8 mouse cellular contexts compared by ENCODE assay signal in genomic region chrX:151520458-151521322, GRCm38 (mm10). TPM values are rescaled to one million over a fixed set of nuclear protein-coding genes. Genes with fewer than 3 reads are reported as not detected.
DNase-seq lines count a peak whose midpoint lies in the region; ATAC-seq and TF ChIP-seq lines count a peak whose summit lies in the region.

Gene Phf8, plus strand, starts transcription at chrX:151520672.

- peak within 1 kb of the TSS; percentile 82 for H3K4me3 ChIP-seq in E14TG2a.4 (replicated peaks; ENCODE audit: low read length)
- peak within 1 kb of the TSS; percentile 54 for H3K4me3 ChIP-seq in forebrain, embryonic 12.5 days (replicated peaks)
- peak within 1 kb of the TSS; percentile 60 for H3K4me3 ChIP-seq in heart, postnatal 0 days (ENCODE audit: low read depth, low read length)
- H3K4me3 ChIP-seq in liver, embryonic 16.5 days (ENCODE audit: low read depth, low read length) = peak within 1 kb of the TSS; percentile 70
- H3K4me3 ChIP-seq in neural tube, embryonic 13.5 days = peak within 1 kb of the TSS; percentile 54
- H3K4me3 ChIP-seq in testis, adult 2 months (ENCODE audit: control insufficient read depth, low read depth, low read length) = peak within 1 kb of the TSS; percentile 94

- peak within 1 kb of the TSS; percentile 98 for H3K27ac ChIP-seq in forebrain, embryonic 12.5 days
- H3K27ac ChIP-seq in heart, postnatal 0 days (ENCODE audit: low read depth) = peak within 1 kb of the TSS; percentile 98
- peak within 1 kb of the TSS; percentile 95 for H3K27ac ChIP-seq in liver, embryonic 16.5 days (ENCODE audit: low read length)
- H3K27ac ChIP-seq in neural tube, embryonic 13.5 days (replicated peaks) = peak within 1 kb of the TSS; percentile 97
- H3K27ac ChIP-seq in testis, adult 2 months (ENCODE audit: control insufficient read depth, insufficient read depth, low read depth, low read length) = peak within 1 kb of the TSS; percentile 90

- ATAC-seq in forebrain, embryonic 12.5 days (ENCODE audit: low FRiP score) = peak; percentile 97
- ATAC-seq in heart, postnatal 0 days (ENCODE audit: insufficient read depth, low read depth) = peak; percentile 95
- peak; percentile 94 for ATAC-seq in liver, embryonic 16.5 days (ENCODE audit: low read depth)
- peak; percentile 97 for ATAC-seq in neural tube, embryonic 13.5 days (ENCODE audit: low read depth)

- TF ChIP-seq CTCF in E14TG2a.4 (conservative IDR thresholded peaks at IDR 0.05; ENCODE audit: low read length) = no peak
- TF ChIP-seq CTCF in heart, postnatal 0 days (IDR thresholded peaks at IDR 0.05; ENCODE audit: low read depth) = peak; percentile 7; the same call in 1 of the 2 replicates
- TF ChIP-seq CTCF in testis, adult 2 months (IDR thresholded peaks at IDR 0.05; ENCODE audit: control insufficient read depth, insufficient read depth, insufficient replicate concordance, low read depth, low read length) = no peak

- peaks cover 5% of the 10 kb centered on the region; the same call in 1 of the 2 replicates for H3K36me3 ChIP-seq in E14TG2a.4 (ENCODE audit: insufficient read depth, low read length)
- H3K36me3 ChIP-seq in forebrain, embryonic 12.5 days (replicated peaks) = no peaks in the 10 kb centered on the region
- H3K36me3 ChIP-seq in heart, postnatal 0 days (replicated peaks; ENCODE audit: control insufficient read depth, insufficient read depth, low read length) = 0 out of 2 replicates have a peak, but pooled peaks cover 5% of the 10 kb centered on the region
- no peaks in the 10 kb centered on the region; the same call in 1 of the 2 replicates for H3K36me3 ChIP-seq in liver, embryonic 16.5 days (ENCODE audit: control insufficient read depth, insufficient read depth)
- H3K36me3 ChIP-seq in neural tube, embryonic 13.5 days = no peaks in the 10 kb centered on the region
- no peaks in the 10 kb centered on the region for H3K36me3 ChIP-seq in testis, adult 2 months (ENCODE audit: control insufficient read depth, insufficient read depth, low read length)

- H3K4me1 ChIP-seq in E14TG2a.4 (replicated peaks; ENCODE audit: low read depth, low read length) = 0 out of 2 replicates have a peak, but pooled peaks cover 10% of the 10 kb centered on the region
- peaks cover 7% of the 10 kb centered on the region; the same call in 1 of the 2 replicates for H3K4me1 ChIP-seq in forebrain, embryonic 12.5 days
- no peaks in the 10 kb centered on the region for H3K4me1 ChIP-seq in heart, postnatal 0 days (ENCODE audit: control insufficient read depth, insufficient read depth)
- peaks cover 5% of the 10 kb centered on the region for H3K4me1 ChIP-seq in liver, embryonic 16.5 days (ENCODE audit: control insufficient read depth, low read depth, low read length)
- peaks cover 6% of the 10 kb centered on the region; the same call in 1 of the 2 replicates for H3K4me1 ChIP-seq in neural tube, embryonic 13.5 days (replicated peaks)
- no peaks in the 10 kb centered on the region for H3K4me1 ChIP-seq in testis, adult 2 months (ENCODE audit: control insufficient read depth, insufficient read depth, low read length)

- no peaks in the 10 kb centered on the region for H3K9me3 ChIP-seq in E14TG2a.4 (ENCODE audit: low read length)
- no peaks in the 10 kb centered on the region for H3K9me3 ChIP-seq in forebrain, embryonic 12.5 days
- no peaks in the 10 kb centered on the region for H3K9me3 ChIP-seq in heart, postnatal 0 days (replicated peaks; ENCODE audit: control insufficient read depth, low read length)
- H3K9me3 ChIP-seq in liver, embryonic 16.5 days (replicated peaks; ENCODE audit: control insufficient read depth, low read length) = no peaks in the 10 kb centered on the region
- H3K9me3 ChIP-seq in neural tube, embryonic 13.5 days = no peaks in the 10 kb centered on the region

- peak; percentile 90 for DNase-seq in c-Kit-positive CD71-positive TER-119-positive erythroid progenitor cells, embryonic 14.5 days (ENCODE audit: low spot score)
- DNase-seq in heart, postnatal 0 days (ENCODE audit: low spot score) = peak; percentile 82
- peak; percentile 97 to 98 for DNase-seq in kidney, postnatal 4 days

- H3K4me2 ChIP-seq in forebrain, embryonic 12.5 days = peak within 1 kb of the TSS; percentile 65
- peak within 1 kb of the TSS; percentile 87 for H3K4me2 ChIP-seq in heart, postnatal 0 days (ENCODE audit: low read depth, low read length)
- peak within 1 kb of the TSS; percentile 83 for H3K4me2 ChIP-seq in liver, embryonic 16.5 days (ENCODE audit: low read depth, low read length)
- peak within 1 kb of the TSS; percentile 70 for H3K4me2 ChIP-seq in neural tube, embryonic 13.5 days

- H3K27me3 ChIP-seq in E14TG2a.4 (ENCODE audit: insufficient read depth, low read length) = no peaks in the 10 kb centered on the region
- H3K27me3 ChIP-seq in forebrain, embryonic 12.5 days = 0 out of 2 replicates have a peak, but pooled peaks cover 4% of the 10 kb centered on the region
- no peaks in the 10 kb centered on the region for H3K27me3 ChIP-seq in heart, postnatal 0 days (ENCODE audit: control insufficient read depth, insufficient read depth, low read length)
- no peaks in the 10 kb centered on the region for H3K27me3 ChIP-seq in liver, embryonic 16.5 days (ENCODE audit: control insufficient read depth, insufficient read depth, low read depth, low read length)
- no peaks in the 10 kb centered on the region; the same call in 1 of the 2 replicates for H3K27me3 ChIP-seq in neural tube, embryonic 13.5 days
- H3K27me3 ChIP-seq in testis, adult 2 months (ENCODE audit: control insufficient read depth, insufficient read depth, low read length) = no peaks in the 10 kb centered on the region

- 22% methylated on average over 68 of the region's 68 CpGs for WGBS in forebrain, embryonic 12.5 days
- WGBS in heart, postnatal 0 days = 21% methylated on average over 68 of the region's 68 CpGs
- 16% methylated on average over 68 of the region's 68 CpGs for WGBS in liver, embryonic 16.5 days (ENCODE audit: insufficient replicate concordance)
- 18% methylated on average over 68 of the region's 68 CpGs for WGBS in neural tube, embryonic 13.5 days

- no peak; the same call in none of the 2 replicates for TF ChIP-seq EP300 in heart, postnatal 0 days (IDR thresholded peaks at IDR 0.05; ENCODE audit: low read depth)

- TF ChIP-seq POLR2A in testis, adult 2 months (IDR thresholded peaks at IDR 0.05; ENCODE audit: control insufficient read depth, low read depth, low read length) = peak; percentile 62; the same call in 1 of the 2 replicates

- peak within 1 kb of the TSS; percentile 70 for H3K9ac ChIP-seq in forebrain, embryonic 12.5 days
- H3K9ac ChIP-seq in heart, postnatal 0 days (replicated peaks; ENCODE audit: low read depth, low read length) = peak within 1 kb of the TSS; percentile 70
- peak within 1 kb of the TSS; percentile 80 for H3K9ac ChIP-seq in liver, embryonic 16.5 days (ENCODE audit: low read depth, low read length)
- H3K9ac ChIP-seq in neural tube, embryonic 13.5 days = peak within 1 kb of the TSS; percentile 82

RNA-seq across cellular contexts. Expression of gene Phf8, which starts in this region (rescaled TPM):
- polyA plus RNA-seq in forebrain, embryonic 12.5 days (2016; fragmentation: Nextera tagmentation; extraction: Ambion mirVana) = 27.2 and 32.4 TPM in 2 replicates
- 7.8 and 27.6 TPM in 2 replicates for total RNA-seq in heart, postnatal 0 days (2014; rRNA removed; ENCODE audit: low replicate concordance)
- 5.5 and 5.7 TPM in 2 replicates for polyA plus RNA-seq in heart, postnatal 0 days (2015; fragmentation: Nextera tagmentation; extraction: Ambion mirVana)
- 6.5 and 7.9 TPM in 2 replicates for polyA plus RNA-seq in liver, embryonic 16.5 days (2015; fragmentation: Nextera tagmentation; extraction: Ambion mirVana)
- polyA plus RNA-seq in neural tube, embryonic 13.5 days (2015; fragmentation: Nextera tagmentation; extraction: Ambion mirVana) = 18.2 and 22.9 TPM in 2 replicates
- 12.5 and 16.4 TPM in 2 replicates for polyA plus RNA-seq in testis, adult 2 months (2012; rRNA removed)

Comparison
In these comparisons a context has a peak if more than half of its experiments do, and no peak if none do; other contexts are left out.
1. Peak in every context shown above with its lines: DNase-seq, ATAC-seq, H3K4me3 ChIP-seq and H3K27ac ChIP-seq.